Mouse (Mus musculus) fat pad, adult 2 months (tissue): ENCODE data around the gene Rhox13.

Experiments
- DNase-seq: peaks from one replicate; pipeline ENCODE4 v3.0.0-alpha.2; 2011; ENCODE audit warnings: low read depth, low spot score; ENCODE audit errors: extremely low read depth

Rhox13 gene

DNA sequence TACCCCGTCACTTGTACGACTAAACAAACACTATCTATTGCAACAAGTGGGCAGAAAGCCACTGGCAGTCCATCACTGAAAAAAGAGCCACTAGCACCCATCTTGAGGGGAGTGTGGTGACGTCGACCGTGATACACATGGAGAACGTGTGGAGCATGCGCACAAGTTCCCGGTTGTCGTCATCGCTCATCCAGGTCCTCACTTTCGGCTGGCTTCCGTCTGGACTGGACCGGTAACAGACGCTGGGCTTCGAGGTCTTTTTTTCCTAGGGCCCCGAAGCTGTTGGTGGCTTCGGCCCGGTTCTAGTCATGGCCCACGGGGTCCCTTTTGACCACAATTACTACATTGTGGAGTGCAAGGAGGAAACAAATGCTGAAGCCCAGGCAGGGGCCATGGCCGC, at the start of gene Rhox13:
TSS of gene Rhox13 (plus strand) at position 238 of the 400 bp plus-strand sequence.
- DNase-seq: no peak

DNA sequence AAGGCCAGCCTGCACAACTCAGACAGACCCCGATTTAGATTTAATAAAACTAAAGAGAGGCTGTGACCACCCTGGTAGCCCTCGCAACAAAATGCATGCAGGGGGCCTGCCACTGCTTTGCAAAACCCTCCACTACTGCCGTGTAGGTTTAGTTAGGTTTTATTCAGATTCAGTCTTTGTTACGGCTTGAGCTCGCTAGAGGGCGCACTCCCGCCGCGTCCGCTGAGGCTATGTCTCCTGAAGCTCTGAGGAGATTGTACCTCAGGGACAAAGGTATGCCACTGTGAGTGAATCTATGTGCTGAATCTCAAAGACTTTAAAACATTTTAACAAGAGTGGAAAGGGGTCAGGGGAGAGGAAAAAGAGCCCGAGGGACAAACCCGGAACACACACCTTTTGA, 36.8 kb upstream of the Rhox13 start:
- DNase-seq: no peak

DNA sequence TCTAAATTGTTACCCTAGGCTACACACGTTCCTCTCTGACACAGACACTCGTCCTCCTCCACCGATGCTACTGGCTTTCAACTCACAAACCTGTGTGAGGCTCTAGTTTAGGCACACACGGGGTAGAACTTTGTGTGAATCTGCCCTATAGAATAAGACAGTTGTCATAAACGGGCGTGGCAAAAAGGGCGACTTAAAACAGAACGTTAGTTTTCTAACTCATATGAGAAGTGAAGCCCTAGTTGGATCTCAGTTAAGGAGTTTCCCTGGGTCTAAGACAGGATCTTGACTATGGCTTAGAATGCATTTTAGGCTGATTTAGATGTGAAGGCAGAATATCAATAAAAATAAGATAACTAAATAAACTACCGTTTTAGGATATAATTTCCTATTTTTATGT, 36.0 kb upstream of the Rhox13 start, which contains the start of gene Rhox11:
TSS of gene Rhox11 (minus strand) at position 101 of the 400 bp plus-strand sequence.
- no peak for DNase-seq

DNA sequence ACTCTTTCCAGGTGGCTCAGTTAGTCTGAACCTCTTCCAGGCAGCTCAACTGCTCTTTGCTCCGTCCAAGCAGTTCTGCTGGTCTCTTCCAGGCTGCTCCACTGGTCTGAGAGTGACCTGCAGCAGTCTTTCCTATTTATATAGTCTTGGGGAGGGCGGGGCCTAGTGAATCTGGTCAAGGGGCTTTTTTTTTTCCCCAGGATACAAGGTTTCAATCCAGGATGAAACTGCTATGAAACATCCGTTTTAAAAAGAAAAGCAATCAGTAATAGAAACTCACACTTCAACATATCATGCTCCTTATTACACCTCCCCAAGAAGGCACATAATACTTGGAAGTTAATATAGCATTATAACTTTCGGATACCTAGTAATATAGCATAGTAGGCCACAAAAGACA, 10.2 kb upstream of the Rhox13 start, which contains the start of gene Rhox12:
TSS of gene Rhox12 (minus strand) at position 101 of the 400 bp plus-strand sequence.
- DNase-seq: no peak

DNA sequence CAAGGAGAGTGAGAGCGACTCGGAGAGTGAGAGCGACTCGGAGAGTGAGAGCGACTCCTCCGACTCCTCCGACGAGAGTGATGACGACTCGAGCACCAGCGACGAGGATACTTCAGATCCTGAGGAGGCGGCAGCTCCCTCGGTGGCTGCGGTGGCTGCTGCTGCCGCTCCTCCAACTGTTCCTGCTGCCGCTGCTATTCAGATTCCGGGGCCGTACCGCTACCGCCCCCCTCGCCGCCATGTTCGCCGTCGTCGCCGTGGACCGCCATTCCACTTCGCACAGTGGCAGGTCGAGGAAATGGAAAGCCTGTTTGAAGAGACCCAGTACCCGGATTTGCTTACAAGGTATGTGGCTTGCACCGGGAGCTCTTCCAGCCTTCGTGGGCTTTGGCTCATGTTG, 459 bp downstream of the Rhox13 start:
- no peak for DNase-seq

DNA sequence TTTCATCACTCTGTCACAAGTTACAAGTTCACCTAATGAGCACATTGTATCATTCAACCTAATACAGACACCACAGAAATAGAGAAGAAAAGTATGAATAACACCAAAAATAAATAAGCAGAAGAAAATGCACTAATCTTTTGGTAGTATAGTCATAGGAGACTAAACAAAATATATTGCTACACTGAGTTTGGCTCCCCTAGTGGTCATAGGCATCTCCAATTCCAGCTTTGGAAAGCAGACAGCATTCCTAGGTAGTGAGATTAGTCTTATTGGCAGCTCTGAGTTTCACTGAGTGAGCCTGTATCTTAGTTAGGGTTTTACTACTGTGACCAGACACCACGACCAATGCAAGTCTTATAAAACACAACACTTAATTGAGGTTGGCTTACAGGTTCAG, 38.1 kb downstream of the Rhox13 start:
- no peak for DNase-seq

DNA sequence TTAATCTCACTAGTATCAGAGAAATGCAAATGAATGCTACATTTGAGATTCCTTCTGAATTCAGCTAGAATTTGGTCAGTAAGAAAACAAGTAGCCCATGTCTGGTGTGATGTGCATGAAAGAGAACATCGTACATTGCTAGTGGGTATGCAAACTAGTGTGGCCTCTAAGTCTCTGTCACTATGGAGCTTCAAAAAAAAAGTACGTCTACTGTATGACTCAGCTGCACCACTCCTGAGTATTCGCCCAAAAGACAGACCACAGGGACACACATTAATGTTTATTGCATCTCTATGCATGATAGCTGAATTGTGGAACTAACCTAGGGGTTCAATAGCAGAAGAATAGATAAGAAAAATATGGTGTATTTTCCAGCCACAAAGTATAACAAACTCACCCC, 44.3 kb downstream of the Rhox13 start:
- no peak for DNase-seq

DNA sequence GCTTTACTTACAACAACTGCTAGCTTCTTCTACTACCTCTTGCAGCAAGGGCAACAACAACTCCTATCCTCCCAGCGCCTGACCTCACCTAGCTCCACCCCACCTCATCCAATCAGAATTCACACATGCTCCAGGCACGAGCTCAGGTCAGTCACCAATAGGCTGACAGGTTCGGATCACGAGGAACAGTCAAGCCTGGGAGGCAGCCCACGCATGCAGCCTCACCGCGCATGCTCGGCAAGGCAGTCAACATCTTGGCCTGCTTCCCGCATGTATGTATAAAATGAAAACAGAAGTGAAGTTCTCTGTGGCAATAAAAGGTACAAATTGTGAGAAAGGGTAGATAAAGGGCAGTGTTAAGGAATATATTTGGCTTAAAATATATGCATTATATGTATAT, 45.0 kb downstream of the Rhox13 start:
- DNase-seq: no peak

DNA sequence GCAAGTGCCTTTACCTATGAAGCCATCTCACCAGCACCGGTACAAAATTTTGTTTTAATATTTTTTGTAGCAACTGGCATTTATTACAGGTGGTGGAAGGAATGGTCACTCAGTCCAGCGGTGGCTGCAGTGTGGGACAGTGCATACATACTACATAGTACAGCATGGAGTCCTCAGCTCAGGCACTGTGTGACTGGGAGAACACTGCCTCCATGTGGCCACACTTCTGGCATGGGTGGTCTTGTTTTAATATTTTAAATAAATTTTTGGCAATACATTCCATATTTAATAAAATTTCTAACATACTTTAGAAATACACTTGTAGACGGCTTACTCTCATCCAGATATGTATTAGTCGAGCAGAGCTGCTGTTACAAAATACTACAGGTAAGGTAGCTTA, 45.6 kb downstream of the Rhox13 start:
- DNase-seq: no peak
